ENCODE assay signal across 26 mouse cellular contexts in the genomic region with DNA sequence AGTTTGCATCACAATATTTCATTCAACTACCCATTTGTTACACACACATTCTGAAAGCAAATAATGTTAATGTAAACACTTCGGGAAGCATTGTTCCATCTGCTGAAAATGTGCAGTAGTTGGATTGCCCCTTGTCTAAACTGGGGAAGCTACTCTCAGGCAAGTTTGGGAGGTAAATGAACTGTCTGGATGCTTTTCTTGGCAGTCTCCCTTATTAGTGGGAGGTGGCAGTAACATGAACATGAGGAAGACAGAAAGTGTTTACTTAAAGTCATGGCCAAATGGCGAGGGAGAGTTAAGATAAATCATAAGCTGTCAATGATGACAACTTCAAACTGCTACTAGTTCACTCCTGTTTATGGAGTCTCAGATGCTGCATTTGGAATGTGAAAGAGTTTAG.
DNase-seq lines count a peak whose midpoint lies in the region; ATAC-seq and TF ChIP-seq lines count a peak whose summit lies in the region.
"Had no signal": no experiment of that assay in that cellular context is flagged by ENCODE, and none has a peak within 500 bp of the region (broad histone marks: within the 10 kb centered on the region; RNA-seq: fewer than 3 reads in every experiment).

No protein-coding gene starts in this region.

- H3K9ac ChIP-seq in kidney, postnatal 0 days (ENCODE audit: low read depth, low read length): no peak overlapping the region
- no peak overlapping the region for H3K9ac ChIP-seq in intestine, postnatal 0 days (ENCODE audit: low read depth, low read length)
- H3K9ac ChIP-seq: embryonic facial prominence, embryonic 15.5 days; heart, embryonic 13.5 days; hindbrain, embryonic 13.5 days; liver, embryonic 15.5 days; midbrain, embryonic 13.5 days had no signal

- TF ChIP-seq CTCF in kidney, postnatal 0 days (IDR thresholded peaks at IDR 0.05; ENCODE audit: low read depth): no peak
- TF ChIP-seq CTCF in intestine, postnatal 0 days (IDR thresholded peaks at IDR 0.05; ENCODE audit: low read depth): no peak

- H3K4me2 ChIP-seq in kidney, postnatal 0 days (ENCODE audit: low read length): no peak overlapping the region
- no peak overlapping the region for H3K4me2 ChIP-seq in intestine, postnatal 0 days (replicated peaks; ENCODE audit: low read depth)
- H3K4me2 ChIP-seq: embryonic facial prominence, embryonic 15.5 days; heart, embryonic 13.5 days; hindbrain, embryonic 13.5 days; liver, embryonic 15.5 days; midbrain, embryonic 13.5 days had no signal

- ATAC-seq in kidney, postnatal 0 days (replicated peaks; ENCODE audit: low FRiP score, low read depth): no peak
- no peak for ATAC-seq in intestine, postnatal 0 days
- ATAC-seq: activated CD4-positive, CD25-positive, alpha-beta regulatory T cell, adult 4 months; forebrain, embryonic 16.5 days; midbrain, embryonic 13.5 days had no signal

- no peaks in the 10 kb centered on the region for H3K9me3 ChIP-seq in kidney, postnatal 0 days (replicated peaks; ENCODE audit: low read length)
- H3K9me3 ChIP-seq in intestine, postnatal 0 days (ENCODE audit: control insufficient read depth): no peaks in the 10 kb centered on the region
- no peaks in the 10 kb centered on the region for H3K9me3 ChIP-seq in midbrain, embryonic 10.5 days (replicated peaks)
- H3K9me3 ChIP-seq: embryonic facial prominence, embryonic 15.5 days; G1E; heart, embryonic 13.5 days; hindbrain, embryonic 13.5 days; liver, embryonic 15.5 days; midbrain, embryonic 13.5 days had no signal

- no peak overlapping the region for H3K4me3 ChIP-seq in kidney, postnatal 0 days (replicated peaks; ENCODE audit: low read depth, low read length)
- H3K4me3 ChIP-seq in intestine, postnatal 0 days (ENCODE audit: low read depth, low read length): no peak overlapping the region
- H3K4me3 ChIP-seq in midbrain, embryonic 10.5 days: no peak overlapping the region
- H3K4me3 ChIP-seq: embryonic facial prominence, embryonic 15.5 days; heart, adult 2 months; heart, embryonic 13.5 days; hindbrain, embryonic 13.5 days; left cerebral cortex, adult 2 months; liver, embryonic 15.5 days; midbrain, embryonic 13.5 days had no signal

- no peak overlapping the region for H3K27ac ChIP-seq in kidney, postnatal 0 days
- H3K27ac ChIP-seq in intestine, postnatal 0 days (ENCODE audit: low read depth, low read length): no peak overlapping the region
- no peak overlapping the region for H3K27ac ChIP-seq in midbrain, embryonic 10.5 days (replicated peaks)
- H3K27ac ChIP-seq: embryonic facial prominence, embryonic 15.5 days; heart, adult 2 months; heart, embryonic 13.5 days; hindbrain, embryonic 13.5 days; left cerebral cortex, adult 2 months; liver, embryonic 15.5 days; midbrain, embryonic 13.5 days had no signal

- no peaks in the 10 kb centered on the region for H3K27me3 ChIP-seq in kidney, postnatal 0 days (ENCODE audit: insufficient read depth, low read length)
- H3K27me3 ChIP-seq in intestine, postnatal 0 days (replicated peaks; ENCODE audit: control insufficient read depth, insufficient read depth, low read length): no peaks in the 10 kb centered on the region
- H3K27me3 ChIP-seq in midbrain, embryonic 10.5 days (ENCODE audit: low read depth, poor library complexity, severe bottlenecking): no peaks in the 10 kb centered on the region
- H3K27me3 ChIP-seq: CH12.LX; embryonic facial prominence, embryonic 15.5 days; heart, embryonic 13.5 days; hindbrain, embryonic 13.5 days; liver, embryonic 15.5 days; midbrain, embryonic 13.5 days had no signal

- no peaks in the 10 kb centered on the region for H3K4me1 ChIP-seq in kidney, postnatal 0 days (replicated peaks; ENCODE audit: insufficient read depth, low read length)
- no peaks in the 10 kb centered on the region for H3K4me1 ChIP-seq in intestine, postnatal 0 days (replicated peaks; ENCODE audit: control insufficient read depth, insufficient read depth, low read length)
- H3K4me1 ChIP-seq in midbrain, embryonic 10.5 days: no peaks in the 10 kb centered on the region
- H3K4me1 ChIP-seq: embryonic facial prominence, embryonic 15.5 days; hindbrain, embryonic 13.5 days; liver, embryonic 15.5 days; midbrain, embryonic 13.5 days had no signal

- WGBS in kidney, postnatal 0 days: 23% methylated on average over 2 of the region's 2 CpGs
- 39% methylated on average over 2 of the region's 2 CpGs for WGBS in intestine, postnatal 0 days
- WGBS in midbrain, embryonic 10.5 days: 94% methylated on average over 2 of the region's 2 CpGs

- peak; percentile 49 for DNase-seq in kidney, postnatal 0 days (ENCODE audit: low spot score)
- no peak for DNase-seq in kidney, adult 8-10 months
- peak; percentile 62 for DNase-seq in 3T3-L1 (ENCODE audit: low read depth, low spot score)
- DNase-seq in adipocyte (ENCODE audit: low spot score): peak; percentile 45
- DNase-seq in lung, postnatal 14 days: peak; percentile 14
- no peak for DNase-seq in midbrain, embryonic 10.5 days (ENCODE audit: low spot score)
- DNase-seq: adrenal gland, postnatal 10 days; B cell, adult 2 months; cerebellum, adult 9-11 months; gastrocnemius, postnatal 25 days; heart, adult 2 months; heart, postnatal 14 days; kidney, adult 2 months; kidney, postnatal 4 days; layer of hippocampus, adult 9-11 months had no signal

- no peaks in the 10 kb centered on the region for H3K36me3 ChIP-seq in kidney, postnatal 0 days (ENCODE audit: insufficient read depth, low read length)
- no peaks in the 10 kb centered on the region for H3K36me3 ChIP-seq in intestine, postnatal 0 days (ENCODE audit: control insufficient read depth, insufficient read depth)
- H3K36me3 ChIP-seq in midbrain, embryonic 10.5 days: no peaks in the 10 kb centered on the region
- H3K36me3 ChIP-seq: embryonic facial prominence, embryonic 15.5 days; G1E; heart, embryonic 13.5 days; hindbrain, embryonic 13.5 days; liver, embryonic 15.5 days; midbrain, embryonic 13.5 days had no signal

Comparison
In these comparisons a context has a peak if more than half of its experiments do, and no peak if none do; other contexts are left out.
1. DNase-seq: peak in kidney, postnatal 0 days (single experiment), 3T3-L1 (single experiment), adipocyte (single experiment) and lung, postnatal 14 days (single experiment); none in kidney, adult 8-10 months (0 of 2) and midbrain, embryonic 10.5 days (single experiment).